Mouse (Mus musculus) CD4-positive helper T cell, adult 2 months (primary cell): ENCODE results near the gene Zfp281.

Source experiments
- DNase-seq: peaks from one replicate; pipeline ENCODE4 v3.0.0-alpha.2; 2012; ENCODE audit warnings: low read depth, missing footprints, low spot score

Gene Zfp281

DNA sequence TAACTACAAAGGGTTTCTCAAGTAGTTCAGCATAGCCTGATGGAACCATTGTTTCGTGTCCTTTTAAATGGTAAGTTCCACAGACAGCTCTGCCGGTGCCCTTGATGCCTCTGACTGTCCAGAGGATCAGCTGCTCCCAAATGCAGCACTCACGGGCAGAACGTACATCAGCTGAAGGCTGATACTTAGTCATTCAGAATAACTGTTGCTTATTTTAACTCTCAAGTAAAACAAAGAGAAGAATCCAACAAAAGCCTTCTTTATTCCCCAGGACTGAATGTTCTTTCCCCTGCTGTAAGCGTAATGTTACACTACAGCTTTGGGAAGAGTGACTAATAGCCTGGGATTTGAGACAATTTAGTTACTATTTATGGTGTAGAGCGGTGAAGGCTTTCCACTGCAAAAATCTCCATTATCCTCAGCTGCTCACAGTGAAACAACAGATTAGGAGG lies 11.4 kb upstream of the Zfp281 start:
- no peak for DNase-seq

DNA sequence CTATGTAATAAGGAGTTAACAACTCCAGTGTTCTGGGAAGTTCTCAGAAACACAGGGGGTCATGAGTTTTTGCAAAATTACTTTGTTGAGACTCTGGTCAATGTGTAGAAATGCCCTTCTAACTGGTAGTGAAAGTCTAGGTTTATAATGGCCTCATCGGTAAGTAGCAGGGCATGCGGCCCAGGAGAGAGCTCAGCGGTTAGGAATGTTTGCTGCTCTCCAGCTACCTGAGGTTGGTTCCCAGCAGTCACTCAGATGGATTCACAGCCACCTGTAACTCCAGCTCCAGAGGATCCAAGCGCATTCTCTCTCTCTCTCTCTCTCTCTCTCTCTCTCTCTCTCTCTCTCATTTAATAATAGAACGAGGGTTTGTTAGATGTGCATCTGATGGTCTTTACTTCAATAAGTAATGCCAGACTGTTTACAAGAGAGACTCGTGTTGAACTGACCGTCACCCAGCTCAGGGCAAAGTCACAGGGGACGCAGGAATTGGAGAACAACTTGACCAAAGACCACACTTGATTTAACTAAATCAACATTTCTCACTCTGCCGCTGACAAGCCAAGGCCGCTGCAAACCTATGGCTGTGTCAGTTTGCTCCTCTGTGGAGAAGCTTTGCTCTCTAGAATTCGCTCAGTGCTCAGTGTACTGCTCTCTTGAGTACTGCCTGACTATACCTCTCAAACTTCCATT lies 9.8 kb upstream of the Zfp281 start:
- no peak for DNase-seq

- peak; percentile 84 for DNase-seq
Observed at GRCm38 (mm10) chr1:136617163-136617788, 7.4 kb upstream of the Zfp281 start.

DNA sequence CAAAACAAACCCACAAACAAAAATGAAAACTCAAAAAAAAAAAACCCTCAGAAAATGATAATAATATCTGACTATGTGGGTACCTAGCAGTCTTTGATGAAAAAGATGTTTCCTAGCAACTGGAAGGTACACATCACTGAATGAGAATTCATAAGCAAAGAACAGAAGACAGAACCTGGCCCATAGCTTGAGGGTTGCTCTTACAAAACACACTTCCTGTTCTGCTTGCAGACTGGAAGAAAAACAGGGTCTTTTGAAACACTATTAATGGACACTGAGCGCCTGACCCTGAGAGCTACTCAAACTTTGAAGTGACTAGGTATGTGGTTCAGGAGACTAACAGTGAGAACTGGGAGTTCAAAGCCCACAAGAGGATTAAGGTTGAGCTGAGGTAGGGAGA lies 6.1 kb upstream of the Zfp281 start:
- peak; percentile 69 for DNase-seq

DNA sequence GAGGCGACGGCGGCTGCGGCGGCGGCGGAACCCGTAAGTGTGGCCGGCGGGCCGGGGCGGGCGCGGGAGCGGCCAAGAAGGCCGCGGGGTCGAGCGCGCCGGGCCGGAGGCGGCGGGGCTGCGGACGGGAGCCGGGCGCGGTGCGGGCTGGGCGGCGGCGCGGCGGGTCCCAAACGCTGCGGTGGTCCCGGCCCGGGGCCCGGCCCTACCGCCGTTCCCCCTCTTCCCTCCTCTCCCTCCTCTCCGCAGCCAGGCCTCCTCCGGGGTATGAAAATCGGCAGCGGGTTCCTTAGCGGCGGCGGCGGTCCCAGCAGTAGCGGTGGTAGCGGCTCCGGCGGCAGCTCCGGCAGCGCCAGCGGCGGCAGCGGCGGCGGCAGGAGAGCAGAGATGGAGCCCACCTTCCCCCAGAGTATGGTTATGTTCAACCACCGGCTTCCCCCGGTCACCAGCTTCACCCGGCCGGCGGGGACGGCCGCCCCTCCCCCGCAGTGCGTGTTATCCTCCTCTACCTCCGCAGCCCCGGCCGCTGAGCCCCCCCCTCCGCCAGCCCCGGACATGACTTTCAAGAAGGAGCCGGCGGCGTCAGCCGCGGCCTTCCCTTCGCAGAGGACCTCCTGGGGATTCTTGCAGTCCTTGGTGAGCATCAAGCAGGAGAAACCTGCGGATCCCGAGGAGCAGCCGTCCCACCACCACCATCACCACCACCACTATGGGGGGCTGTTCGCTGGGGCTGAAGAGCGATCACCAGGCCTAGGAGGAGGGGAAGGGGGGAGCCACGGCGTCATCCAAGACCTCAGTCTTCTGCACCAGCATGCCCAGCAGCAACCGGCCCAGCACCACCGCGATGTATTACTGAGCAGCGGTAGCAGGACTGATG lies 556 bp downstream of the Zfp281 start:
- peak; percentile 61 for DNase-seq

- DNase-seq: no peak
Observed at GRCm38 (mm10) chr1:136626141-136626540, 1.4 kb downstream of the Zfp281 start.

GRCm38 (mm10) chr1:136626756-136627155 lies 2.1 kb downstream of the Zfp281 start:
- DNase-seq: no peak

GRCm38 (mm10) chr1:136627591-136627990 lies 2.9 kb downstream of the Zfp281 start:
- DNase-seq: no peak

GRCm38 (mm10) chr1:136632891-136633290 lies 8.2 kb downstream of the Zfp281 start:
- no peak for DNase-seq

DNA sequence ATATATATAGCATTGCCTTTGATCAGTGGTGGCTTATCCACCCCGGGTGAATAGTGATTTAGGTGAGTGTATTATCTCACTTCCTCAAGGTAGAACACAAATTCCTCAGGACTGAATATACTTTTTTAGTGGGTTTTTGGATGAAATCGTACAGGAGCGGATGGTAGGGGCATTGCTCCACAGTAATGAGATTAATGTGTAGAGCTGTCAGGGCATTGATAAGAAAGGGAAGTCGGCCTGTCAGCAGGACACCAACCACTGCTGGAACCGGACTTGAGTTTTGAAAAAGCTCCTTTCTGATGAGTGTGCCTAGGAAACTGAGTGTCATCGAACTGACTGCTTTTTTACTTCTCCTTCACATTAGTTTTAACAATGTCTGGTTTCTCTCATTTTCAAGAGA lies 10.9 kb downstream of the Zfp281 start:
- no peak for DNase-seq

DNA sequence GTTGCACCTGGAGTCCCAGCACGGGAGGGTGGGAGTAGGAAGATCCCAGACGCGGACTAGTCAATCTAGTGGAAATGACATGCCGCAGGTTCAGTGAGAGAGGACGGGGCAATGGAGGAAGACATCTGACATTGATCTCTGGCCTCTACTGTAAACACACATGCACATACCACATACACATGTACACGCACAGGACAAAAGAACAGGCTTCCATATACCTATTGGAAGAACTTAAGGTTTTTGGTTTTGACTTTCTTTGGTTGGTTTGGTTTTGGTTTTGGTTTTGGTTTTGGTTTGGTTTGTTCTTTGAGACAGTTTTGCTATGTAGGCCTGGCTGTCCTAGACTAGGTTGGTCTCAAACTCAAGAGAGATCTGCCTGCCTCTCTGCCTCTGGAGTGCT lies 12.2 kb downstream of the Zfp281 start:
- DNase-seq: peak; percentile 70

DNA sequence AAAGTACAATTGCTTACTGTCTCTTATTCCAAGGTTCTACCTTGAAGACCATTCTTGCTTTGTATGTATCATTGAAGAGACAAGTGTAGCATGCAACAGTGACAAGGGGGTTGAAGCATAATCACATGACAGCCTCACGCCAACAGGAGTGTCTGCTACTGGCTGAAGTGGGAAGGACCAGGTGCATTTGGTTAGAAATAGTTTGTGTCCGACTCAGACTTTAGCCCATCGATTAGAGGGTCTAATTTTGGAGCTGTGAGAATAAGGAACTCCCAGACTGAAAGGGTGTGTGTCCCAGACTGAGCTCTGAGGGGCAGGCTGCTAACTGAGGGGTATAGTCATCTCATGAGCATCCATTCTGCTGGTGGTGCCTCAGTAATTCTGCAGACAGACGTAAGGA lies 13.0 kb downstream of the Zfp281 start:
- no peak for DNase-seq

GRCm38 (mm10) chr1:136638211-136638610 lies 13.5 kb downstream of the Zfp281 start:
- DNase-seq: no peak

GRCm38 (mm10) chr1:136638699-136639098 lies 14.0 kb downstream of the Zfp281 start:
- no peak for DNase-seq

- peak; percentile 21 for DNase-seq
Observed at GRCm38 (mm10) chr1:136639221-136639620, 14.5 kb downstream of the Zfp281 start.

DNA sequence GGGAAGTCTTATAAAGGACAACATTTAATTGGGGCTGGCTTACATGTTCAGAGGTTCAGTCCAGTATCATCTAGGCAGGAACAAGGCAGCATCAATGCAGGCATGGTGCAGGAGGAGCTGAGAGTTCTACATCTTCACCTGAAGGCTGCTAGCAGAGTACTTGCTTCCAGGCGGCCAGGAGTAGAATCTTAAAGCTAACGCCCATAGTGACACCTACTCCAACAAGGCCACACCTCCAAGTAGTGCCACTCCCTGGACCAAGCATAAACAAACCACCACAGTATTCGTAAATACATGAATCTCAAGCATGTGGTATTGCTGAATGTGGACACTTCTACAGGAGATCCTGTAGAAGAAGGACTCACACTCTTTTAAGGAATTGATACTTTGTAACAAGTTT lies 18.0 kb downstream of the Zfp281 start:
- no peak for DNase-seq

- DNase-seq: no peak
Observed at GRCm38 (mm10) chr1:136644486-136644885, 19.8 kb downstream of the Zfp281 start.

GRCm38 (mm10) chr1:136645849-136646625 lies 21.3 kb downstream of the Zfp281 start:
- DNase-seq: no peak

DNA sequence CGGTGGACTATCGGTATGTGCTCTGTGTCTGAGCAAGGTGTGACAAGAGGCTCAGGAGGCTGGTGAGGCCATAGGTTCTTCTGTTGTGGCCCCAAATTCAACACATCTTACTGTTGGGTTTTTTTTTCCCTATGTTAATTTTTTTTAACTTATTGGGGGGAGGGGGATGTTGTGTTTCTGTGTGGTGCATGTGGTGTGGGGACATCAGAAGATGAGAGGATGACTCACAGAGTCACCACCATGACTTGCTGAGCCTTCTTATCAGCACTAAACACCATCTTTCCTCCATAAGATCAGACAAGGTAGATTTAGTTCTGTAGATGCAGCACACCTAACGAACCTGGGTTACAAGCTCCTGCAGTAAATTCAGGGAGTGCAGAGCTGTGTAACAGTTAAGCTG lies 27.4 kb downstream of the Zfp281 start:
- no peak for DNase-seq

GRCm38 (mm10) chr1:136653526-136653925 lies 28.8 kb downstream of the Zfp281 start:
- DNase-seq: no peak

GRCm38 (mm10) chr1:136654385-136654784 lies 29.7 kb downstream of the Zfp281 start:
- no peak for DNase-seq

DNA sequence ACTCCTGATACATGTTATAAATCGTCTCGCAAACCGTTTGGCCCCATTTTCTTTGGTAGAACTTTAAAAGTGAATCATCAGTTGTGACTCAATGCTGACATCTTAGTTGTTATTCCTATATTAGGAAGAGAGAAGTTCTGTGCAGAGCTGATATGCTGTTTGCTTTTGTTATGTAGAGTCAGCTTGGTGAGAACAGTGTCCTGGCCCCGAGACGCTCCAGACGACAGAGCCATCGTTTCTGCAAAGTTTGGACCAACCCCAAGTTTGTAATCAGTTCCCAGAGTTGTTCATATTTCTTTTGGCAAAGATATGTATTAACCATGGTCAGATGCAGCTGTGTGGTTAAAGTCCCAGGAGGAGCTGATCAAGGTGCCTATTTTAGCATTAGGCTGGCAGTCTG lies 31.9 kb downstream of the Zfp281 start:
- DNase-seq: no peak
